In the genomic region with DNA sequence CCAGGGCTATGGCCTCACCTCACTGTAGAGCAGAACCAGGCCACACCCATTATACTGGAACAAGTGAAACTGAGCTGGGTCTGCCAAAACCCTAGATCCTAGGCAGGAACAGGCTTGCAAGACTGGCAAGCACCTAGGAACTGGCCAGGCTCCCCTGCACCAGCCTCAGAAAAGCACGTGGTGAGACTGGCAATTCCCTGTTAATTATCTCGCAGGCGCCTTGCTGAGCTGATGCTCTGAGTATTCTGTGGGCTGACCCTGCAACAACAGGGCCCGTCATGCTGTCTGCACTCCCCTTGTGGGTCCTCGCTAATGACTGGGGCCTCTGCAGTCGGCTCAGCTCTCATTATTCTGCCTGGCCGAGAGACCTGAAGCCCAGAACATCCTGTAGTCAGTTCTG, we compare ENCODE assay signal across 8 mouse cellular contexts. TPM values are rescaled to one million over a fixed set of nuclear protein-coding genes. Genes with fewer than 3 reads are reported as not detected.
DNase-seq lines count a peak whose midpoint lies in the region; ATAC-seq lines count a peak whose summit lies in the region.

No protein-coding gene starts in this region.

- no peak overlapping the region for H3K4me3 ChIP-seq in heart, embryonic 16.5 days (ENCODE audit: low read length)
- H3K4me3 ChIP-seq in stomach, embryonic 16.5 days (replicated peaks; ENCODE audit: low read length): no peak overlapping the region

- peaks cover 24% of the 10 kb centered on the region for H3K36me3 ChIP-seq in heart, embryonic 16.5 days (ENCODE audit: control insufficient read depth, insufficient read depth)
- 0 out of 2 replicates have a peak, but pooled peaks cover 8% of the 10 kb centered on the region for H3K36me3 ChIP-seq in stomach, embryonic 16.5 days (ENCODE audit: control insufficient read depth, insufficient read depth, low read length)

- no peak overlapping the region for H3K4me2 ChIP-seq in heart, embryonic 16.5 days (ENCODE audit: low read depth, low read length)
- H3K4me2 ChIP-seq in stomach, embryonic 16.5 days (ENCODE audit: low read depth, low read length): no peak overlapping the region

- WGBS in heart, embryonic 16.5 days: 41% methylated on average over 7 of the region's 7 CpGs
- 57% methylated on average over 7 of the region's 7 CpGs for WGBS in stomach, embryonic 16.5 days

- DNase-seq in frontal cortex, postnatal 25 days (ENCODE audit: low spot score in 2 of 2): no peak
- peak; percentile 51 for DNase-seq in right cerebral cortex, adult 18-20 months
- DNase-seq in right cerebral cortex, adult 2 months (ENCODE audit: low spot score in 2 of 2): no peak
- no peak for DNase-seq in kidney, postnatal 10 days
- no peak for DNase-seq in kidney, adult 9 months

- H3K27me3 ChIP-seq in heart, embryonic 16.5 days (ENCODE audit: control insufficient read depth, insufficient read depth, low read length): no peaks in the 10 kb centered on the region
- no peaks in the 10 kb centered on the region for H3K27me3 ChIP-seq in stomach, embryonic 16.5 days (ENCODE audit: control insufficient read depth, insufficient read depth, low read length)

- H3K9ac ChIP-seq in heart, embryonic 16.5 days (ENCODE audit: low read length): 0 out of 2 replicates have a peak overlapping the region, but pooled peaks have one; percentile 38
- no peak overlapping the region for H3K9ac ChIP-seq in stomach, embryonic 16.5 days (ENCODE audit: low read length)

- H3K9me3 ChIP-seq in heart, embryonic 16.5 days (replicated peaks; ENCODE audit: control insufficient read depth, low read length): no peaks in the 10 kb centered on the region
- no peaks in the 10 kb centered on the region for H3K9me3 ChIP-seq in stomach, embryonic 16.5 days (replicated peaks; ENCODE audit: control insufficient read depth, low read length)

- peak; percentile 32 for ATAC-seq in frontal cortex, adult (ENCODE audit: low TSS enrichment)
- ATAC-seq in heart, embryonic 16.5 days (replicated peaks; ENCODE audit: extremely low read depth, insufficient read depth, low FRiP score): no peak
- ATAC-seq in stomach, embryonic 16.5 days (ENCODE audit: insufficient read depth, low FRiP score): no peak

- H3K4me1 ChIP-seq in heart, embryonic 16.5 days (ENCODE audit: control insufficient read depth, insufficient read depth, low read length): peaks cover 78% of the 10 kb centered on the region
- H3K4me1 ChIP-seq in stomach, embryonic 16.5 days (ENCODE audit: control insufficient read depth, insufficient read depth, low read length): peaks cover 16% of the 10 kb centered on the region; the same call in 1 of the 2 replicates

- H3K27ac ChIP-seq in heart, embryonic 16.5 days (ENCODE audit: low read length): peak overlapping the region; percentile 64
- H3K27ac ChIP-seq in stomach, embryonic 16.5 days (ENCODE audit: low read length): peak overlapping the region; percentile 53

RNA-seq across cellular contexts. Expression of a gene that starts 57.7 kb away (rescaled TPM):
- polyA plus RNA-seq in heart, embryonic 16.5 days (2015; fragmentation: Nextera tagmentation; extraction: Ambion mirVana): 118 and 121 TPM in 2 replicates
- 47.7 and 69.3 TPM in 2 replicates for polyA plus RNA-seq in stomach, embryonic 16.5 days (2015; fragmentation: Nextera tagmentation; extraction: Ambion mirVana)
